Mouse (Mus musculus): ENCODE data around the gene Edc4. TPM values are rescaled to one million over a fixed set of nuclear protein-coding genes. Genes with fewer than 3 reads are reported as not detected.

Edc4 gene
- total and polyA plus RNA-seq, 3 experiments: 28.7 to 46.4 (median 41.6) TPM

DNA sequence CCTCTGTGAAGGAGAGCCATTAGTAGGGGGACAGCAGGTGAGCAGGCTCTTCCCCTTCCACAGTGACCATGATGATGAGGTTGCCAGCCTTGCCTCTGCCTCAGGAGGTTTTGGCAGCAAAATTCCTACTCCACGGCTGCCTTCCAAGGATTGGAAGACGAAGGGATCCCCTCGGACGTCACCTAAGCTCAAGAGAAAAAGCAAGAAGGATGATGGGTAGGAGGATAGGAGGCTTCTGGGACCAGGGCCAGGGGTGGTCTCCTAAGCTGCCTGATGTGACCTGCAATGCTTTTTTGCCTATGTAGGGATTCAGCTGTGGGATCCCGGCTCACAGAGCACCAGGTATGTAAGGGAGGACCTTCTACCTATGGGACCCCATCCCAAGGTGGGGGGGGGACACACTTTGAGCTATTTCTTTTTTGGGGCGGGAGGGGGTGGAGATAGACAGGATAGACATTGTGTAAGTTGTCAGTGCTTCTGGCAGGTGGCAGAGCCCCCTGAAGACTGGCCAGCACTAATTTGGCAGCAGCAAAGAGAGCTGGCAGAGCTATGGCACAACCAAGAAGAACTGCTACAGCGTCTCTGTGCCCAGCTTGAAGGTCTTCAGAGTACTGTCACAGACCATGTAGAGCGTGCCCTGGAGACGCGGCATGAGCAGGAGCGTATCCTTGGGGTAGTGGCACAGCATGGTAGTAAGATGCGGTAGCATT, 9.2 kb downstream of the Edc4 start:
- no peaks in the 10 kb centered on the region for H3K79me2 ChIP-seq (replicated peaks; ENCODE audit: control insufficient read depth, extremely low read depth, insufficient read depth, poor library complexity, severe bottlenecking)
- in situ Hi-C loops (cut with MboI; ENCODE audit: low pct_ligation_motif_present, low pct_unique_long_range_greater_than_20kb, low sequenced_read_pairs): loop anchor here (5.0 kb wide), 1 partner anchor 47 kb away; the partner anchor contains the start of gene Psmb10
- no peaks in the 10 kb centered on the region for H3K27me3 ChIP-seq (replicated peaks)
- TF ChIP-seq ZC3H11A (IDR thresholded peaks at IDR 0.05; ENCODE audit: low read depth, low read length) (no peak), TBP (conservative IDR thresholded peaks at IDR 0.05; ENCODE audit: low read depth, low read length) (no peak), NELFE (IDR thresholded peaks at IDR 0.05; ENCODE audit: low read depth, low read length) (no peak), MAX (IDR thresholded peaks at IDR 0.05; ENCODE audit: low read length) (no peak), ZKSCAN1 (IDR thresholded peaks at IDR 0.05; ENCODE audit: borderline replicate concordance, low read depth, low read length) (no peak), JUND (conservative IDR thresholded peaks at IDR 0.05; ENCODE audit: low read depth, low read length) (no peak), UBTF (IDR thresholded peaks at IDR 0.05; ENCODE audit: low read depth, low read length) (no peak), TCF12 (IDR thresholded peaks at IDR 0.05; ENCODE audit: low read depth, low read length) (no peak), SIN3A (IDR thresholded peaks at IDR 0.05; ENCODE audit: low read length) (no peak), GABPA (IDR thresholded peaks at IDR 0.05; ENCODE audit: insufficient replicate concordance, low read depth, low read length) (no peak), JUN (IDR thresholded peaks at IDR 0.05; ENCODE audit: insufficient read depth, low read depth, low read length) (no peak), SMC3 (IDR thresholded peaks at IDR 0.05; ENCODE audit: low read depth, low read length) (no peak)
- no peak overlapping the region for H3K4me2 ChIP-seq (ENCODE audit: insufficient read depth, low read depth, poor library complexity, severe bottlenecking)
- H3K36me3 ChIP-seq (replicated peaks in 1 of 2; ENCODE audit: control insufficient read depth in 1 of 2, insufficient read depth in 1 of 2, low read length in 1 of 2): peaks cover 87 to 99% of the 10 kb centered on the region in 2 experiments
- no peak overlapping the region for H3K4me3 ChIP-seq (replicated peaks in 1 of 3; ENCODE audit: low read depth in 2 of 3, low read length in 2 of 3, poor library complexity in 1 of 3)
- H3K9me3 ChIP-seq (replicated peaks; ENCODE audit: low read length): no peaks in the 10 kb centered on the region
- no peak overlapping the region for H3K9ac ChIP-seq (ENCODE audit: insufficient read depth, low read depth)
- H3K4me1 ChIP-seq (ENCODE audit: control insufficient read depth in 1 of 2, insufficient read depth in 2 of 2): no peaks in the 10 kb centered on the region
- dilution Hi-C loops (cut with MboI; ENCODE audit: extremely low pct_ligation_motif_present, extremely low pct_unique_long_range_greater_than_20kb, low sequenced_read_pairs): no loop called here
- H3K27ac ChIP-seq (ENCODE audit: insufficient read depth, low read depth): no peak overlapping the region
- DNase-seq (ENCODE audit: extremely low read depth): no peak

DNA sequence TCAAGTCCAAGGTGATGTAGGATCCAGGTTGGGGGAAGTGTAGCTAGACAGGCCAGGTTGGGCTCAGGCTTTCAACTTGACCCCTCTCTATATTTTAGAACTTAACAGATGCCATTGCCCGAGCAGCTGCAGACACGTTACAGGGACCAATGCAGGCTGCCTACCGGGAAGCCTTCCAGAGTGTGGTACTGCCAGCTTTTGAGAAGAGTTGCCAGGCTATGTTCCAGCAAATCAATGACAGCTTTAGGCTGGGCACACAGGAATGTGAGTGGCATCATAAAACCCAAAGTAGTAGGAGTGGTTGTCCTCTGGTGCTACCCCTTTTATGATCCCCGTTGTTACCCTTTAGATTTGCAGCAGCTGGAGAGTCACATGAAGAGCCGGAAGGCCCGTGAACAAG, 10.2 kb downstream of the Edc4 start:
- TF ChIP-seq MYC (IDR thresholded peaks at IDR 0.05; ENCODE audit: low read depth, low read length) (no peak), ETS1 (conservative IDR thresholded peaks at IDR 0.05; ENCODE audit: low read depth, low read length) (no peak), ZMIZ1 (IDR thresholded peaks at IDR 0.05; ENCODE audit: low read depth, low read length) (no peak), TBP (conservative IDR thresholded peaks at IDR 0.05; ENCODE audit: low read depth, low read length) (no peak), RAD21 (IDR thresholded peaks at IDR 0.05; ENCODE audit: low read depth, low read length) (no peak), UBTF (IDR thresholded peaks at IDR 0.05; ENCODE audit: low read depth, low read length) (no peak), JUN (IDR thresholded peaks at IDR 0.05; ENCODE audit: insufficient read depth, low read depth, low read length) (no peak), TCF12 (IDR thresholded peaks at IDR 0.05; ENCODE audit: low read depth, low read length) (no peak), BHLHE40 (IDR thresholded peaks at IDR 0.05; ENCODE audit: low read depth, low read length) (no peak), ELF1 (IDR thresholded peaks at IDR 0.05; ENCODE audit: low read depth, low read length) (no peak), SMC3 (IDR thresholded peaks at IDR 0.05; ENCODE audit: low read depth, low read length) (no peak), KAT2A (IDR thresholded peaks at IDR 0.05; ENCODE audit: insufficient replicate concordance, low read length) (no peak), POLR2A (IDR thresholded peaks at IDR 0.05; ENCODE audit: low read depth, low read length) (no peak)
- Histone ChIP-seq H3K4me3 (replicated peaks in 1 of 3; ENCODE audit: low read depth in 2 of 3, low read length in 2 of 3, poor library complexity in 1 of 3) (no peak overlapping the region), H3K9me3 (replicated peaks; ENCODE audit: low read length) (no peaks in the 10 kb centered on the region), H3K36me3 (replicated peaks in 1 of 2; ENCODE audit: control insufficient read depth in 1 of 2, insufficient read depth in 1 of 2, low read length in 1 of 2) (peaks cover 78 to 97% of the 10 kb centered on the region in 2 experiments), H3K27ac (ENCODE audit: insufficient read depth, low read depth) (no peak overlapping the region), H3K9ac (ENCODE audit: insufficient read depth, low read depth) (no peak overlapping the region), H3K79me2 (replicated peaks; ENCODE audit: control insufficient read depth, extremely low read depth, insufficient read depth, poor library complexity, severe bottlenecking) (no peaks in the 10 kb centered on the region), H3K27me3 (replicated peaks) (no peaks in the 10 kb centered on the region), H3K4me2 (ENCODE audit: insufficient read depth, low read depth, poor library complexity, severe bottlenecking) (no peak overlapping the region), H3K4me1 (ENCODE audit: control insufficient read depth in 1 of 2, insufficient read depth in 2 of 2) (no peaks in the 10 kb centered on the region)
- no peak for DNase-seq (ENCODE audit: extremely low read depth)
- in situ Hi-C loops (cut with MboI; ENCODE audit: low pct_ligation_motif_present, low pct_unique_long_range_greater_than_20kb, low sequenced_read_pairs): loop anchor here (5.0 kb wide), 1 partner anchor 46 kb away; the partner anchor contains the start of gene Psmb10
- dilution Hi-C loops (cut with MboI; ENCODE audit: extremely low pct_ligation_motif_present, extremely low pct_unique_long_range_greater_than_20kb, low sequenced_read_pairs): no loop called here

Data from CH12.LX (cell line).